8 mouse cellular contexts compared by ENCODE assay signal in genomic region chr13:114930996-114931649, GRCm38 (mm10). TPM values are rescaled to one million over a fixed set of nuclear protein-coding genes. Genes with fewer than 3 reads are reported as not detected.
DNase-seq lines count a peak whose midpoint lies in the region; ATAC-seq lines count a peak whose summit lies in the region.

No protein-coding gene starts in this region.

- 2% methylated on average over 10 of the region's 10 CpGs for WGBS in embryonic facial prominence, embryonic 10.5 days
- WGBS in liver, embryonic 15.5 days (ENCODE audit: insufficient replicate concordance) = 1% methylated on average over 10 of the region's 10 CpGs
- 1% methylated on average over 10 of the region's 10 CpGs for WGBS in neural tube, embryonic 15.5 days

- no peak overlapping the region for H3K9ac ChIP-seq in liver, embryonic 15.5 days
- H3K9ac ChIP-seq in neural tube, embryonic 15.5 days (replicated peaks) = peak overlapping the region; percentile 26

- peaks cover 40% of the 10 kb centered on the region for H3K27me3 ChIP-seq in embryonic facial prominence, embryonic 10.5 days (replicated peaks; ENCODE audit: low read depth, poor library complexity, severe bottlenecking)
- no peaks in the 10 kb centered on the region; the same call in 1 of the 2 replicates for H3K27me3 ChIP-seq in liver, embryonic 15.5 days
- peaks cover 6% of the 10 kb centered on the region; the same call in 1 of the 2 replicates for H3K27me3 ChIP-seq in neural tube, embryonic 15.5 days (replicated peaks)

- peak overlapping the region; percentile 65 for H3K4me2 ChIP-seq in liver, embryonic 15.5 days
- peak overlapping the region; percentile 69 for H3K4me2 ChIP-seq in neural tube, embryonic 15.5 days

- peak overlapping the region; percentile 21; the same call in 1 of the 2 replicates for H3K27ac ChIP-seq in embryonic facial prominence, embryonic 10.5 days (replicated peaks)
- no peak overlapping the region for H3K27ac ChIP-seq in liver, embryonic 15.5 days (replicated peaks)
- H3K27ac ChIP-seq in neural tube, embryonic 15.5 days (replicated peaks) = no peak overlapping the region

- H3K9me3 ChIP-seq in embryonic facial prominence, embryonic 10.5 days = no peaks in the 10 kb centered on the region
- H3K9me3 ChIP-seq in liver, embryonic 15.5 days (replicated peaks) = no peaks in the 10 kb centered on the region
- no peaks in the 10 kb centered on the region for H3K9me3 ChIP-seq in neural tube, embryonic 15.5 days (replicated peaks)

- peaks cover 15% of the 10 kb centered on the region for H3K4me1 ChIP-seq in embryonic facial prominence, embryonic 10.5 days
- 0 out of 2 replicates have a peak, but pooled peaks cover 3% of the 10 kb centered on the region for H3K4me1 ChIP-seq in liver, embryonic 15.5 days (replicated peaks)
- H3K4me1 ChIP-seq in neural tube, embryonic 15.5 days = peaks cover 14% of the 10 kb centered on the region

- ATAC-seq in CD4-positive, CD25-positive, alpha-beta regulatory T cell, adult 4 months = peak; percentile 41
- peak; percentile 10 to 36; a peak in 3 of 4 replicates for ATAC-seq in hematopoietic stem cell, adult 5-6 weeks (replicated peaks in 1 of 2; ENCODE audit: insufficient read depth in 1 of 2, low FRiP score in 2 of 2, low TSS enrichment in 1 of 2, low read depth in 1 of 2, poor library complexity in 2 of 2, severe bottlenecking in 2 of 2)
- ATAC-seq in liver, embryonic 15.5 days (ENCODE audit: insufficient read depth) = no peak
- peak; percentile 66; the same call in 1 of the 2 replicates for ATAC-seq in neural tube, embryonic 15.5 days (ENCODE audit: low FRiP score)

- no peaks in the 10 kb centered on the region for H3K36me3 ChIP-seq in embryonic facial prominence, embryonic 10.5 days (replicated peaks)
- no peaks in the 10 kb centered on the region for H3K36me3 ChIP-seq in liver, embryonic 15.5 days (replicated peaks)
- no peaks in the 10 kb centered on the region for H3K36me3 ChIP-seq in neural tube, embryonic 15.5 days

- H3K4me3 ChIP-seq in embryonic facial prominence, embryonic 10.5 days = peak overlapping the region; percentile 59
- H3K4me3 ChIP-seq in liver, embryonic 15.5 days (replicated peaks) = peak overlapping the region; percentile 43
- H3K4me3 ChIP-seq in neural tube, embryonic 15.5 days (replicated peaks) = peak overlapping the region; percentile 36

- peak; percentile 16 for DNase-seq in gastrocnemius, postnatal 10 days
- DNase-seq in gastrocnemius, adult 8-10 months (ENCODE audit: low spot score in 2 of 2) = no peak
- DNase-seq in embryonic facial prominence, embryonic 10.5 days (ENCODE audit: low spot score) = peak; percentile 41
- no peak for DNase-seq in testis, postnatal 14 days (ENCODE audit: low spot score)

RNA-seq across cellular contexts. Expression of gene Itga2, which starts 0.8 kb away (rescaled TPM):
- 10 to 100 TPM in 1 of 2 experiments, 1 to 10 TPM in 1; 7.3 to 10.2 TPM for total RNA-seq in gastrocnemius, postnatal 10 days (2021)
- under 1 TPM; 0.17 to 0.97 (median 0.26) TPM for total RNA-seq in gastrocnemius, adult 8-10 months (2022)
- 1 to 10 TPM; 5.8 to 7.8 TPM for polyA plus RNA-seq in CD4-positive, CD25-positive, alpha-beta regulatory T cell, adult 4 months (2017; shearing (Covaris generic))
- polyA plus RNA-seq in embryonic facial prominence, embryonic 10.5 days (2016; fragmentation: Nextera tagmentation; extraction: Ambion mirVana) = 0.88 and 1.2 TPM in 2 replicates
- 4.2 and 5.6 TPM in 2 replicates for total RNA-seq in hematopoietic stem cell, adult 5-6 weeks (2017)
- polyA plus RNA-seq in liver, embryonic 15.5 days (2015; fragmentation: Nextera tagmentation; extraction: Ambion mirVana) = 0.54 and 0.74 TPM in 2 replicates
- 1.00 and 1.8 TPM in 2 replicates for polyA plus RNA-seq in neural tube, embryonic 15.5 days (2015; fragmentation: Nextera tagmentation; extraction: Ambion mirVana)

Comparison
In these comparisons a context has a peak if more than half of its experiments do, and no peak if none do; other contexts are left out.
1. DNase-seq: peak in gastrocnemius, postnatal 10 days (single experiment) and embryonic facial prominence, embryonic 10.5 days (single experiment); none in gastrocnemius, adult 8-10 months (0 of 2) and testis, postnatal 14 days (single experiment).
2. Peak in every context shown above with its lines, with median percentiles within 50 percentile points of each other: H3K4me3 ChIP-seq.